Mouse (Mus musculus) E14TG2a.4 (cell line): ENCODE measurements around the gene Gm9817.

Experiments used
- CTCF ChIP-seq: conservative IDR thresholded peaks from 2 replicates; pipeline ENCODE4 v1.5.1; 2014; ENCODE audit warnings: low read length
- NANOG ChIP-seq: IDR thresholded peaks from 2 replicates; pipeline ENCODE4 v1.6.1; 2014; ENCODE audit warnings: borderline replicate concordance, low read length, mixed read lengths
- POU5F1 ChIP-seq: IDR thresholded peaks from 2 replicates; pipeline ENCODE4 v1.6.1; 2014; ENCODE audit warnings: low read length, borderline replicate concordance

- TF ChIP-seq CTCF (no peak), POU5F1 (no peak), NANOG (no peak)
Observed at GRCm38 (mm10) chr13:45075715-45076114, 2.8 kb upstream of the Gm9817 start.
